Comparison of ENCODE assay signal across 9 mouse cellular contexts in genomic region chr12:86805315-86805714, GRCm38 (mm10).
A peak's percentile ranks its signal among the peaks of the same experiment; 100 is the strongest.
DNase-seq lines count a peak whose midpoint lies in the region; ATAC-seq and TF ChIP-seq lines count a peak whose summit lies in the region.
"Had no signal": no experiment of that assay in that cellular context is flagged by ENCODE, and none has a peak within 500 bp of the region (broad histone marks: within the 10 kb centered on the region; RNA-seq: fewer than 3 reads in every experiment).

No protein-coding gene starts in this region.

- H3K27ac ChIP-seq in heart, embryonic 13.5 days (replicated peaks): 0 out of 2 replicates have a peak overlapping the region, but pooled peaks have one; percentile 99
- no peak overlapping the region for H3K27ac ChIP-seq in heart, embryonic 12.5 days (ENCODE audit: poor library complexity, severe bottlenecking)
- H3K27ac ChIP-seq in ES-E14 (ENCODE audit: insufficient read depth, low read depth, low read length, poor library complexity, severe bottlenecking): peak overlapping the region; percentile 71; the same call in 1 of the 2 replicates
- peak overlapping the region; percentile 94 for H3K27ac ChIP-seq in forebrain, embryonic 16.5 days (ENCODE audit: low read length)
- H3K27ac ChIP-seq in midbrain, embryonic 14.5 days (replicated peaks; ENCODE audit: low read depth, low read length): peak overlapping the region; percentile 99
- H3K27ac ChIP-seq: liver, embryonic 15.5 days had no signal

- H3K4me2 ChIP-seq in heart, embryonic 13.5 days: no peak overlapping the region
- H3K4me2 ChIP-seq in heart, embryonic 12.5 days: no peak overlapping the region
- no peak overlapping the region; the same call in 1 of the 2 replicates for H3K4me2 ChIP-seq in forebrain, embryonic 16.5 days (ENCODE audit: low read length)
- no peak overlapping the region for H3K4me2 ChIP-seq in midbrain, embryonic 14.5 days (ENCODE audit: low read length)
- H3K4me2 ChIP-seq: liver, embryonic 15.5 days had no signal

- in situ Hi-C loops in ES-E14 (cut with MboI; ENCODE audit: low sequenced_read_pairs in 2 of 2, unreplicated experiment in 2 of 2): no loop called here

- H3K36me3 ChIP-seq in heart, embryonic 13.5 days: no peaks in the 10 kb centered on the region
- no peaks in the 10 kb centered on the region for H3K36me3 ChIP-seq in heart, embryonic 12.5 days
- H3K36me3 ChIP-seq in ES-E14 (ENCODE audit: control insufficient read depth, insufficient read depth, low read length, poor library complexity, severe bottlenecking): no peaks in the 10 kb centered on the region
- H3K36me3 ChIP-seq in forebrain, embryonic 16.5 days (ENCODE audit: control insufficient read depth, insufficient read depth): no peaks in the 10 kb centered on the region
- no peaks in the 10 kb centered on the region for H3K36me3 ChIP-seq in midbrain, embryonic 14.5 days (ENCODE audit: control insufficient read depth, insufficient read depth, low read length)
- H3K36me3 ChIP-seq: liver, embryonic 15.5 days had no signal

- 60% methylated on average over 4 of the region's 4 CpGs for WGBS in heart, embryonic 13.5 days
- 63% methylated on average over 4 of the region's 4 CpGs for WGBS in heart, embryonic 12.5 days
- WGBS in forebrain, embryonic 16.5 days: 65% methylated on average over 4 of the region's 4 CpGs
- WGBS in midbrain, embryonic 14.5 days: 62% methylated on average over 4 of the region's 4 CpGs

- DNase-seq in ES-E14 (ENCODE audit: low read depth, low spot score): no peak
- no peak for DNase-seq in midbrain, embryonic 14.5 days
- no peak for DNase-seq in adrenal gland, postnatal 36 days
- no peak for DNase-seq in spleen, postnatal 14 days (ENCODE audit: low spot score in 2 of 2)

- no peaks in the 10 kb centered on the region for H3K27me3 ChIP-seq in heart, embryonic 13.5 days (replicated peaks)
- H3K27me3 ChIP-seq in heart, embryonic 12.5 days (replicated peaks): no peaks in the 10 kb centered on the region
- H3K27me3 ChIP-seq in forebrain, embryonic 16.5 days (replicated peaks; ENCODE audit: control insufficient read depth, insufficient read depth, low read length): no peaks in the 10 kb centered on the region
- no peaks in the 10 kb centered on the region for H3K27me3 ChIP-seq in midbrain, embryonic 14.5 days (ENCODE audit: control insufficient read depth, insufficient read depth, low read length)

- no peak overlapping the region for H3K4me3 ChIP-seq in heart, embryonic 13.5 days
- no peak overlapping the region for H3K4me3 ChIP-seq in heart, embryonic 12.5 days
- H3K4me3 ChIP-seq in ES-E14 (ENCODE audit: insufficient read depth in 1 of 2, low read depth in 1 of 2, low read length in 2 of 2, poor library complexity in 1 of 2, severe bottlenecking in 1 of 2): no peak overlapping the region
- no peak overlapping the region for H3K4me3 ChIP-seq in forebrain, embryonic 16.5 days (replicated peaks; ENCODE audit: low read length)
- no peak overlapping the region for H3K4me3 ChIP-seq in midbrain, embryonic 14.5 days (replicated peaks; ENCODE audit: low read depth, low read length)
- H3K4me3 ChIP-seq: liver, embryonic 15.5 days had no signal

- H3K4me1 ChIP-seq in heart, embryonic 13.5 days: peaks cover 93% of the 10 kb centered on the region
- peaks cover 78% of the 10 kb centered on the region for H3K4me1 ChIP-seq in heart, embryonic 12.5 days (replicated peaks)
- peaks cover 13 to 61% of the 10 kb centered on the region in 2 experiments; a peak in 3 of 4 replicates for H3K4me1 ChIP-seq in ES-E14 (ENCODE audit: control insufficient read depth in 2 of 2, insufficient read depth in 2 of 2, low read length in 2 of 2, poor library complexity in 1 of 2)
- peaks cover 88% of the 10 kb centered on the region for H3K4me1 ChIP-seq in forebrain, embryonic 16.5 days (replicated peaks; ENCODE audit: control insufficient read depth, insufficient read depth, low read length)
- H3K4me1 ChIP-seq in midbrain, embryonic 14.5 days (ENCODE audit: control insufficient read depth, insufficient read depth, low read length): peaks cover 91% of the 10 kb centered on the region

- no peaks in the 10 kb centered on the region for H3K9me3 ChIP-seq in heart, embryonic 13.5 days
- H3K9me3 ChIP-seq in heart, embryonic 12.5 days (replicated peaks): no peaks in the 10 kb centered on the region
- no peaks in the 10 kb centered on the region for H3K9me3 ChIP-seq in ES-E14 (ENCODE audit: control insufficient read depth, insufficient read depth, low read depth, low read length)
- H3K9me3 ChIP-seq in forebrain, embryonic 16.5 days (ENCODE audit: control insufficient read depth, low read length): no peaks in the 10 kb centered on the region
- H3K9me3 ChIP-seq in midbrain, embryonic 14.5 days (ENCODE audit: control insufficient read depth, low read length): no peaks in the 10 kb centered on the region
- H3K9me3 ChIP-seq: liver, embryonic 15.5 days had no signal

- no peak for ATAC-seq in heart, embryonic 13.5 days (ENCODE audit: extremely low read depth, insufficient number of reproducible peaks, low FRiP score, low TSS enrichment)
- ATAC-seq in heart, embryonic 12.5 days (ENCODE audit: insufficient number of reproducible peaks, low FRiP score): no peak
- no peak for ATAC-seq in forebrain, embryonic 16.5 days
- ATAC-seq in midbrain, embryonic 14.5 days (ENCODE audit: low FRiP score, low TSS enrichment): no peak
- no peak for ATAC-seq in granulocyte monocyte progenitor cell, adult 5-6 weeks (replicated peaks; ENCODE audit: poor library complexity, severe bottlenecking)

- no peak overlapping the region for H3K9ac ChIP-seq in heart, embryonic 13.5 days
- H3K9ac ChIP-seq in heart, embryonic 12.5 days: no peak overlapping the region
- no peak overlapping the region for H3K9ac ChIP-seq in ES-E14 (ENCODE audit: insufficient read depth, low read depth, low read length, poor library complexity, severe bottlenecking)
- H3K9ac ChIP-seq in forebrain, embryonic 16.5 days (replicated peaks; ENCODE audit: low read depth, low read length): no peak overlapping the region
- no peak overlapping the region for H3K9ac ChIP-seq in midbrain, embryonic 14.5 days (replicated peaks; ENCODE audit: low read length)
- H3K9ac ChIP-seq: liver, embryonic 15.5 days had no signal

TF ChIP-seq in ES-E14, 5 proteins besides CTCF, POLR2A, EP300 and RAD21:
- TF ChIP-seq ZNF384 (IDR thresholded peaks at IDR 0.05; ENCODE audit: low read depth, low read length) (no peak), MAFK (IDR thresholded peaks at IDR 0.05; ENCODE audit: insufficient read depth, low read depth, low read length) (no peak), CHD2 (IDR thresholded peaks at IDR 0.05; ENCODE audit: low read depth, low read length) (no peak), ZC3H11A (IDR thresholded peaks at IDR 0.05; ENCODE audit: borderline replicate concordance, low read depth, low read length) (no peak), HCFC1 (IDR thresholded peaks at IDR 0.05; ENCODE audit: borderline replicate concordance, insufficient read depth, low read length) (no peak)
TF ChIP-seq in ES-E14: peak in this region for 0.
